Mouse (Mus musculus) layer of hippocampus, adult 2 months (tissue): ENCODE data around the gene Tmem50b. TPM values are rescaled to one million over a fixed set of nuclear protein-coding genes. Genes with fewer than 3 reads are reported as not detected.
A peak's percentile ranks its signal among the peaks of the same experiment; 100 is the strongest.

ENCODE experiments used
- DNase-seq, 2 experiments: peaks; one replicate each; pipeline ENCODE4 v3.0.0; 2022; ENCODE audit warnings: low spot score in 2 of 2
- H3K27ac ChIP-seq: fragments of 200-600 bp; 2 replicates; pipeline ENCODE4 v1.8.1; 2022
- H3K4me3 ChIP-seq: fragments of 200-600 bp; 2 replicates; pipeline ENCODE4 v1.8.1; 2022; ENCODE audit warnings: mild to moderate bottlenecking
- CTCF ChIP-seq: fragments of 200-600 bp; conservative IDR thresholded peaks from 2 replicates; pipeline ENCODE4 v1.8.1; 2022; ENCODE audit warnings: antibody characterized with exemption, mild to moderate bottlenecking, moderate library complexity
- total RNA-seq, 2 experiments: library from RNA; stranded (reverse); gene quantifications; 2 replicates each; pipeline ENCODE4 v1.2.3; 2021

The Tmem50b gene
- total RNA-seq, 2 experiments from 2014 or later = 97.3 to 104 TPM

DNA sequence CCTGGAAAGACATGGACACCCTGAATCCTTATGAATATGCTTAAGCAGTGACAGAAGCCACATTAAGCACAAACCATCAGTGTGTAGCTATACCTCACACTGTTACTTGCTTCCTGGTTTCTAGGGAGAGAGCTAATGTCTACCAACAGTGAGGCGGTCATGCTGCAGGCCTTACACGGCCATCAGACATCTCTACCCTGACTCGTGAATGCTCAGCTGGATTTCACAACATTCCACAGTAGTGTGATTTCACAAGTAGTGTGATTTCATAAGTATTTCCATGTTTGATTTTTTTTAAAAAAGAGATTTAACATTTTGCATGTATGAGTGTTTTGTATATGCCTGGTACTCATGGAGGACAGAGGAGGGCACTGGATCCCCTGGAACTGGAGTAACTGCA lies 31.1 kb upstream of the Tmem50b start:
- H3K4me3 ChIP-seq = no peak overlapping the region
- no peak for DNase-seq
- TF ChIP-seq CTCF = no peak

DNA sequence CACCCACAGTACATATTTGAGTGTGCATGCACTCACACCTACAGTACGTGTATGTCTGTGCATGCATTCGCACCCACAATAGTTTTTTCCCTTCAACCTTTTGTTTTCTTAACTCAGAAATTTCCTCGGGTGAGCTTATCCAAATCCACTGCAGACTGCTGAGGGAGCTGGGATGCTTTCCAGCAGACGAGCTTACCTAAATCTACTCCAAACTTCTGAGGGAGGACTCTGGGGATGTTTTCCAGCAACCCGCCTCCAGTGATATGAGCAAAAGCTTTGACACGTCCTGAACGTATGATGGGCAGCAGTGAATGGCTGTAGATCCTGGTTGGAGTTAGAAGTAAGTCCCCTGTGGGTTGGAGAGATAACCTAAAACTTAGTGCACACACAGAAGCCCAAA lies 30.2 kb upstream of the Tmem50b start:
- Histone ChIP-seq H3K27ac (no peak overlapping the region), H3K4me3 (no peak overlapping the region)
- TF ChIP-seq CTCF = no peak
- no peak for DNase-seq

More for the DNA sequence above, 31.1 kb upstream of the Tmem50b start:
- H3K27ac ChIP-seq = no peak overlapping the region

- no peak for DNase-seq
- TF ChIP-seq CTCF = no peak
Observed at GRCm38 (mm10) chr16:91623074-91623473, 25.5 kb upstream of the Tmem50b start.

DNA sequence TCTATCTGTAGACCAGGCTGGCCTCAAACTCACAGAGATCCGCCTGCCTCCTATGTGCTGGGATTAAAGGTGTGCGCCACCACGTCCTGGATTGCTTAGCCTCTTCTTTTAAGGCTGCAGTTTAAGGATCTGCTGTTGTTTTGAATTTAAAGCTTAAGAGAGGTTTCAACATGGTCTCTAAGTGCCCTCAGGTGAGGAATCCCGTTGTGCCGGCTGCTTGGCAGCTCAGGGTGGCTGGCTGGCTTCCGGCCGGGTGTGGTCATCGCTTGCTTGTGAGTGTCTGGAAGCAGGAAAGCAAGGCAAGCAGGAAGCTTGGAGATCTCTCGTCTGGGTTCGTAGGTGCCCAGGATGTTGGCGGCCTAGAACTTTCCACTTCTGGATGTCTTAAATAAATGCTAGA lies 23.4 kb upstream of the Tmem50b start:
- no peak for DNase-seq
- Histone ChIP-seq H3K27ac (no peak overlapping the region), H3K4me3 (no peak overlapping the region)
- TF ChIP-seq CTCF = no peak

More at GRCm38 (mm10) chr16:91623074-91623473, 25.5 kb upstream of the Tmem50b start:
- Histone ChIP-seq H3K27ac (no peak overlapping the region), H3K4me3 (no peak overlapping the region)

DNA sequence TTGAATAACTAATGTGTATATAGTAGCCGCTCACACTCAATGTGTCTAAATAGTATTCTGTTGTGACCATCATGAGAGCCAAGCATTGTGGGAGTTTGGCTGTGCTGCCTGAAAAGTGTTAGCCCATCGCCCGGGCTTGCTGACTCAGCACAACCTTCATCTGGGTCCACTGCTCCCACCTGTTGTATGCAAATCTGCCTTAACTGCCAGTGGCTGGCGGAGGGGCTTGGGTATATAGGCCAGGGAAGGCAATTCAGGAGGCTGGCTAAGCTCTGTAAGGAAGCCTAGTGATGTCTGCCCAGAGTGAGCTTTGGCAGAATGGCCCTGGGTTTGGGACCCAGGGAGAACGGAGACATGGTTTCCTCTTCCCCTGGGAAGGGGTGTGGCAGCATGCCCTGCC lies 22.6 kb upstream of the Tmem50b start:
- Histone ChIP-seq H3K27ac (no peak overlapping the region), H3K4me3 (no peak overlapping the region)
- no peak for TF ChIP-seq CTCF
- no peak for DNase-seq

DNA sequence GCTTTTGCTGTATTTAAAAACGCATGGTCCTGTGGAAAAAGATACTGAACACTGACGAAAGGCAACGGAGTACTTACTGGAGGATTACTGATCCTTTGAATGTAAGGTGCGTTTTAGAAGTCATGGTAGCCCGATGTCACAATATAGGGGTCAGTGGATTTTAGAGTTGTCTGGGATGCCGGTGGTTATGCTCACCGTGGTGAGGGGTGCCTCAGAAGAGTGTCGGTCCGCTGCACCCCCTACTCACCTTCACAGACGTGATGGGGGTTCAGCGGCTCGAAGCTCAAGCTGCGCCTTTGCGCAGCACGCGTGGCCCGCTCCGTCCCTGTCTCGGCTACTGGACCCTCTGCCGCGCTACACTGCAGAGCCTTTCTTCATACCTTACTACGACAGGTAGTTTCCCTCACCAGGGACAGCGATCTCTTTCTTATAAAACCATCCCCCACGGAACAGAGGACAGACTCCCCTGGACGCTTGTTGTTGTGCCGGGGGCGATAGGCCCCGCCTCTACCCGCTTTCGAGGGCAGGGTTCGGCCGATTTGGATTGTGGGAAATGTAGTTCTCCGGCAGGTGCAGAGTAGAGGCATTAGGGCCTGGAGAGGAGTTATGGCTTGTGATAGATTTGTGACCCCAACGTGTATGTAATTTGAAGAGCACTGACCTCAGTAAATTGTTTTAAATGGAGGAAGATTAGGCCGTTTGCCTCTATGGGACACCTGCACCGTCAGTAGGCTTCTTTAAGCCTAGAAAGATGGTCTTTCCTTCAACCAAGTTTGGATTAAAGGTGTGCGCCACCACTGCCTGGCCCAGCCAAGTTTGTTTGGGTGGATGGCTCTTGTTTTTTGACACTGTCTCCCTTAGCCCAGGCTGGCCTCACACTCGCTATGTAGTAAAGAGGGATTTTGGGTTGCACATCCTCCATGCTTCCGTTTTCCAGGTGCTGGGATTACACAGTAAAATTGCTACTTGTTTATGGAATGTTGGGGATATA lies 21.2 kb upstream of the Tmem50b start, which contains the start of gene Dnajc28:
Gene Dnajc28, minus strand, starts transcription at position 516 of the 991 bp plus-strand sequence.
- DNase-seq = peak; percentile 86 to 91
- peak within 1 kb of the TSS; percentile 96 for H3K27ac ChIP-seq
- H3K4me3 ChIP-seq = peak within 1 kb of the TSS; percentile 66
- TF ChIP-seq CTCF = no peak

DNA sequence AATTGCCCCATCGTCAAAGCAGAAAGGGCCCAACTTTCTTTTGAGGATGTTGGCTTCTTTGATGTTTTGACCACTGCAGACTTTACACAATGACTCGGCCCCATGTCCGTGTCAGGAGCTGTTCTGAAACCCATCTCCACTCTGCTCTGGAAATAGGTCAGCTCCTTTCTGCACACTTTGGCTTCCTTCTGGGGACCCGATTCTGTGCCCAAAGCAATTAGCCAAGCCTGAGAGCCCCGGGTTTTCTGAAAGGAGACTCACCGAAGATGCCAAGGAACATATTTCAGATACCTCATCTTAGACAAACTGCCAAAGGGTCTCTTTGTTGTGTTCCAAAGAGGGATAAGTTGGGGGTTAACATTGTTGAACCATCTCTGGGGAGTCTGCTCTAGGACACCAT lies 17.0 kb upstream of the Tmem50b start:
- Histone ChIP-seq H3K4me3 (no peak overlapping the region), H3K27ac (no peak overlapping the region)
- no peak for TF ChIP-seq CTCF
- DNase-seq = peak in 1 of 2 experiments; percentile 19

- Histone ChIP-seq H3K27ac (no peak overlapping the region), H3K4me3 (no peak overlapping the region)
- no peak for DNase-seq
- TF ChIP-seq CTCF = no peak
Observed at GRCm38 (mm10) chr16:91612525-91612924, 14.9 kb upstream of the Tmem50b start.

DNA sequence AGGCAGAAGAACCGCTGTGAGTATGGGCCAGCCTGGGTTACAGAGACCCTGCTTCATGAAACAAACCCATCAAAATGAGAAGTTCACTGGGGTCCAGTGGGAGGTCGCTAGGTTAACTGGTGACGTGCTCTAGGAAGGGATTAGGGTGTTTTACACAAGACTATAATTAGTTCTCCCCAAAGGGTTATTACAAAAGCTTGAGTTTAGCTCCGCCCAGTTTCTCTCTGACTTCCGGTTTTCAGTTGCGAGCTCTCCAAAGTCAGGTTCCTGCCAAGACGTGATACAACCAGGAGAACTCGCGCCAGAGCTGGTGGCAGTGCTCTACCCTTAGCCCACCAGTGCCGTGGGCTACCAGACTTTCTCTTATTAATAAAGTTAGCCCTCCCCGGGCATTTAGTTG lies 13.6 kb upstream of the Tmem50b start:
- TF ChIP-seq CTCF = no peak
- H3K27ac ChIP-seq = no peak overlapping the region
- H3K4me3 ChIP-seq = no peak overlapping the region
- no peak for DNase-seq

GRCm38 (mm10) chr16:91609501-91610245 lies 12.1 kb upstream of the Tmem50b start:
- H3K27ac ChIP-seq = no peak overlapping the region
- TF ChIP-seq CTCF = no peak
- H3K4me3 ChIP-seq = no peak overlapping the region
- no peak for DNase-seq

DNA sequence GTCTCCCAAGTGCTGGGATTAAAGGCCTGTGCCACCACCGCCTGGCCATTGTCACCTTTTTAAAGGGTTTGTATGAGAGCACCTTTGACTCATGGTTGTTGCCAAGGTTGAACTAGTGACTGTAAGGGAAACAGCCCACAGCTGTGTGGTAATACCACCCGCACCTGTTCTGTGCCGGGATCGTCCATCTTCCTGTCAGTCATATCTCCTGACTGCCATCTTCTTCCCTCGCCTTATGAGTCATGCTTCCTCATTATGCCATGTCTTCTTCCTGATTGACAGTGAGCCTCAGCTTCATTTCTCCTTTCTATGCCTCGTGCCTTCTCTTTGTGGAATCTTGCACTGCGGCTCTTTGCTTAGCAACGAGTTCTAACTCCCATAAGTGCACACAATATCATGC lies 9.4 kb upstream of the Tmem50b start:
- H3K4me3 ChIP-seq = no peak overlapping the region
- no peak for DNase-seq
- no peak for TF ChIP-seq CTCF
- no peak overlapping the region for H3K27ac ChIP-seq

DNA sequence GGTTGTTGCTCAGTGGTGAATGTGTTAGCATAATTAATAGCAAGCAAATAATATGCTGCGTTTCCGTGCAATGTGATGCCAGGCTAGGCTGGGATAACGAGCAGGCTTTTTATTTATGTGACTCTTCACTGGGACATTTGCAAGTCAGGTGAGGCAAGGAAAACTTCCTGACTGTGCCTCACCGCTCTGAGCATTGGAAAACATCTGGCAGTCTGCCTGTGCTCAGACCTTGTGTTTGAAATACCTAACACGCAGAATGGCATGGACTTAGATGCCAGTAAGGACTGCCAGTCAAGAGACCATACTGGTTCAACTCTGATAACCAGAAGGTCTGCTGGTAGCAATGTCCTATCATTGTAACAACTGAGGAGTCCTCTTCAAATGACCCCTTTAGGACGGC lies 7.6 kb upstream of the Tmem50b start:
- DNase-seq = no peak
- TF ChIP-seq CTCF = no peak
- Histone ChIP-seq H3K4me3 (no peak overlapping the region), H3K27ac (no peak overlapping the region)

DNA sequence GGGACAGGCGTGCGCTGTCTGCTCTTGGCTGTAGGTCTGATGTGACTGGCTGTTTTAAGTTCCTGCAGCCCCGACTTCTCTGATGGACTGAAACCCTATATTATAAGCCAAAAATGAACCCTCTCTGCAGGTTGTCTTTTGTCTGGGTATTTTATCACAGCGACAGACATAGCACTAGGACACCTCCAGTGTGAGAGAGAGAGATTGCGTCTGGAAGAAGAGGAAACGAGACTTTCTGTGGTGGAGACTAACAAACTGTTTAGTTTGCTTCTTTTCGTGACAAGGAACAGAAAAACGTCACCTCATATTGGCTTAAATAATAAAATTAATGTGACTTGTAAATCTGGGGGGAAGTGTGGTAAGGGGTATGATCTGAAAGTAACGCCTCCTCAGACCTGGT lies 4.1 kb upstream of the Tmem50b start:
- DNase-seq = no peak
- no peak for TF ChIP-seq CTCF
- Histone ChIP-seq H3K4me3 (no peak overlapping the region), H3K27ac (no peak overlapping the region)

- Histone ChIP-seq H3K27ac (no peak overlapping the region), H3K4me3 (no peak overlapping the region)
- no peak for DNase-seq
- TF ChIP-seq CTCF = no peak
Observed at GRCm38 (mm10) chr16:91601081-91601480, 3.5 kb upstream of the Tmem50b start.
